Mouse (Mus musculus): ENCODE measurements around the gene Prcd. TPM values are rescaled to one million over a fixed set of nuclear protein-coding genes. Genes with fewer than 3 reads are reported as not detected.
"Not testable (repeated sequence)": the region's sequence is repeated elsewhere in the genome, so short reads cannot be mapped to it uniquely, and the experiment has no call there.

Gene Prcd
- polyA plus RNA-seq, 1 experiment, result 2.8 TPM

DNA sequence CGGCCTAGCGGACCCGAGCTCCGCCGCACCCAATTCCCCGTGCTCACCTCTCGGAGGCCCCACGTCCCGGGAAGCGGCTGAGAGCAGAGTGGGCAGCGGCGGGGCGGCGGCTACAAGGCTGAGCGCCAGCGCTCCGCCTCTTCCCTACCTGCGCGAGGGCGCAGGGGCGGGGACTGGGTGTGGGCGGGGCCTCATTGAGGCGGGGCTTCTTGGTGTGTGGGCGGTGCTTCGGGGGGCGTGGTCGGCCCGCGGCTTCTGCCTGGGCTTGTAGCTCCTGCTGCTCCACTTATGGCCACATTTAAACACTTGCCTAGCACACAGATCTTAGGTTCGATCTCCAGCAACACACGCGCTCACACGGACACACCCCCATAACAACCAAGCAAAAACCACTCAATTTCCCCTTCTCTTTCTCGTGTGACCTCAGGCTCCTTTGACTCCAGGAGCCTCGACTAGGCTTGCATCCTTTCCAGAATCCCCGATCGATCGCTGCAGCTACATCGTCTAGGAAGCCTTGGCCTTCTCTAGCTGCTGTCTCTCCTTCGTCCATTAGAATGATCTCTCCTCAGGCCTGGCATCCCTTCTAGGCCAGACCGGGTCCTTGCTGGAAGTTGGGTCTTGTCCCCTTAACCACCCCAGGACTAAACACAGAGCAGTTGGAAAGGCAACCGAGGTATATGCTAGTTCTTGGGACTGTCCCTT is 29.1 kb upstream of the Prcd start:
- H3K4me3 ChIP-seq (replicated peaks; ENCODE audit: extremely low read depth, low read depth, low read length), result peak overlapping the region; percentile 83
- TF ChIP-seq CTCF (IDR thresholded peaks at IDR 0.05; ENCODE audit: insufficient read depth, low read length), result no peak
- TF ChIP-seq POLR2A (IDR thresholded peaks at IDR 0.05; ENCODE audit: borderline replicate concordance, extremely low read depth, low read depth, low read length), result peak; percentile 62; the same call in 1 of the 2 replicates
- H3K4me1 ChIP-seq (ENCODE audit: control insufficient read depth, insufficient read depth, low read length), result peaks cover 41% of the 10 kb centered on the region
- DNase-seq, result peak; percentile 86
- 15% methylated on average over 42 of the region's 42 CpGs for WGBS

GRCm38 (mm10) chr11:116625081-116626000 is 28.0 kb upstream of the Prcd start:
- Histone ChIP-seq H3K4me3 (replicated peaks; ENCODE audit: extremely low read depth, low read depth, low read length) (no peak overlapping the region), H3K4me1 (ENCODE audit: control insufficient read depth, insufficient read depth, low read length) (peaks cover 31% of the 10 kb centered on the region)
- DNase-seq, result peak; percentile 54
- TF ChIP-seq CTCF (IDR thresholded peaks at IDR 0.05; ENCODE audit: insufficient read depth, low read length) (peak; percentile 64), POLR2A (IDR thresholded peaks at IDR 0.05; ENCODE audit: borderline replicate concordance, extremely low read depth, low read depth, low read length) (no peak)
- WGBS, result 79% methylated on average over 17 of the region's 17 CpGs

GRCm38 (mm10) chr11:116626299-116627071 is 26.8 kb upstream of the Prcd start, which contains the start of gene Rhbdf2:
Gene Rhbdf2, minus strand, starts transcription at chr11:116627019.
- H3K4me3 ChIP-seq (replicated peaks; ENCODE audit: extremely low read depth, low read depth, low read length), result no peak within 1 kb of the TSS
- DNase-seq, result no peak
- TF ChIP-seq POLR2A (IDR thresholded peaks at IDR 0.05; ENCODE audit: borderline replicate concordance, extremely low read depth, low read depth, low read length), result no peak
- no peak for TF ChIP-seq CTCF (IDR thresholded peaks at IDR 0.05; ENCODE audit: insufficient read depth, low read length)
- peaks cover 21% of the 10 kb centered on the region for H3K4me1 ChIP-seq (ENCODE audit: control insufficient read depth, insufficient read depth, low read length)
- WGBS, result 80% methylated on average over 10 of the region's 10 CpGs

DNA sequence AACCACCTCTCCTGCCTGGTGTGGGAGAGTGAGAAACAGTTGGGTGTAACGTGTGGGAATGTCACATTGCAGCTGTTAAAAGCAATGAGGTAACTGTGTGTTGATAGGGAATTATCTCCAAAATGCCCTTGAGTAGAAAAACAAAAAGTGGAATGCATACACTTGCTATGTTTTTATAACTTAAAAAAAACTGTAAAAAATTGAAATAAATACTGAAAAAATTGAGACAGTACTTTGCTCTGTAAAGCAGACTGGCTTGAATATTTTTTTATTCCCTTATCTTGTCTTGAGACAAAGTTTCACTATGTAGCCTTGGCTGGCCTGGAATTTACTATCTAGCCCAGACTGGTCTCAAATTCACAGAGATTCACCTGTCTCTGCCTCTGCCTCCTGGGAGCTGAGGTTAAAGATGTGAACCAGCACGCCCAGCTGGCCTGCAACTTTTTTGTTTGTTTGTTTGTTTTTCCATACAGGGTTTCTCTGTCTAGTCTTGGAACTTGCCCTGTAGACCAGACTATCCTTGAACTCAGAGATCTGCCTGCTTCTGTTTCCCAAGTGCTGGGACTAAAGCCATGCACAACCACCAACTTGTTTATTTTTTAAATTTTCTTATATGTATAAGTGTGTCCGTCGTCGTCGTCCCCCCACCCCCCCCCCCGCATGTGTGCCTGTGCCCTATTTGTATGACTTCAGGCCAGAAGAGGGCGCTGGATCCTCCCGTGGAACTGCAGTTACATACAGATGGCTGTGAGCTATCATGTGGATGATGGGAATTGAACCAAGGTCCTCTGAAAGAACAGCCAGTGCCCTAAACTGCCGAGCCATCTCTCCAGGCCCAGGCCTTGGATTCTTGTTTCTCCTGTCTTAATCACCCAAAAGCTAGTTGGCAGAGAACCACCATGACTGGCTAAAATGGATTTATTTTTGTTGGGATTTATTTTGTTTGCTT is 26.0 kb upstream of the Prcd start:
- H3K4me3 ChIP-seq (replicated peaks; ENCODE audit: extremely low read depth, low read depth, low read length), result no peak overlapping the region
- WGBS, result 43% methylated on average over 10 of the region's 10 CpGs
- TF ChIP-seq CTCF (IDR thresholded peaks at IDR 0.05; ENCODE audit: insufficient read depth, low read length), result peak; percentile 46
- TF ChIP-seq POLR2A (IDR thresholded peaks at IDR 0.05; ENCODE audit: borderline replicate concordance, extremely low read depth, low read depth, low read length), result no peak
- H3K4me1 ChIP-seq (ENCODE audit: control insufficient read depth, insufficient read depth, low read length), result peaks cover 13% of the 10 kb centered on the region
- DNase-seq, result no peak

GRCm38 (mm10) chr11:116628712-116629111 is 24.6 kb upstream of the Prcd start:
- H3K4me1 ChIP-seq (ENCODE audit: control insufficient read depth, insufficient read depth, low read length), result peaks cover 4% of the 10 kb centered on the region
- peak; percentile 86 for DNase-seq
- no peak overlapping the region for H3K4me3 ChIP-seq (replicated peaks; ENCODE audit: extremely low read depth, low read depth, low read length)
- peak; percentile 88 for TF ChIP-seq CTCF (IDR thresholded peaks at IDR 0.05; ENCODE audit: insufficient read depth, low read length)
- no peak for TF ChIP-seq POLR2A (IDR thresholded peaks at IDR 0.05; ENCODE audit: borderline replicate concordance, extremely low read depth, low read depth, low read length)
- WGBS, result 53% methylated on average over 9 of the region's 9 CpGs

DNA sequence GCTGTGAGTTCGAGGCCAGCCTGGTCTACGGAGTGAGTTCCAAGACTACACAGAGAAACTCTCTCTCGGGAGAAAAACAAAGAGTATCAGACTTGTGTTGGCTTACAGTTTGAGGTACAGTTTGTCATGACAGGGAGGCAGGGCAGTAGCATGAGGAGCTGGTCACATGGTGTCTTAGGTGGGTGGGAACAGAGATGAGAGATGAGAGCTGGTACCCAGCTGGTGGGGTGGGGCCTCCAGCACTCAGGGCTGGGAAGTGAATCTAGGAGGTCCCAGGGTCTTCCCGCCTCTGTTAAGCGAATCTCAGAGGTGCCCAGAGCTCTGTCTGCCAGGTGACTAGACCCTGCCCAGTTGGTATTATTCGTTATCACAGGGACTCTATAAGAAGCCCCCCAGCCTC is 23.9 kb upstream of the Prcd start:
- peaks cover under 1% of the 10 kb centered on the region for H3K4me1 ChIP-seq (ENCODE audit: control insufficient read depth, insufficient read depth, low read length)
- TF ChIP-seq POLR2A (IDR thresholded peaks at IDR 0.05; ENCODE audit: borderline replicate concordance, extremely low read depth, low read depth, low read length) (no peak), CTCF (IDR thresholded peaks at IDR 0.05; ENCODE audit: insufficient read depth, low read length) (no peak)
- no peak overlapping the region for H3K4me3 ChIP-seq (replicated peaks; ENCODE audit: extremely low read depth, low read depth, low read length)

GRCm38 (mm10) chr11:116630171-116630965 is 23.0 kb upstream of the Prcd start:
- Histone ChIP-seq H3K4me3 (replicated peaks; ENCODE audit: extremely low read depth, low read depth, low read length) (no peak overlapping the region), H3K4me1 (ENCODE audit: control insufficient read depth, insufficient read depth, low read length) (no peaks in the 10 kb centered on the region)
- WGBS, result 52% methylated on average over 12 of the region's 12 CpGs
- no peak for TF ChIP-seq POLR2A (IDR thresholded peaks at IDR 0.05; ENCODE audit: borderline replicate concordance, extremely low read depth, low read depth, low read length)
- no peak for TF ChIP-seq CTCF (IDR thresholded peaks at IDR 0.05; ENCODE audit: insufficient read depth, low read length)
- DNase-seq, result no peak

More for the DNA sequence above, 23.9 kb upstream of the Prcd start:
- 85% methylated on average over 6 of the region's 6 CpGs for WGBS
- no peak for DNase-seq

GRCm38 (mm10) chr11:116632962-116633361 is 20.4 kb upstream of the Prcd start:
- no peak for DNase-seq
- TF ChIP-seq CTCF (IDR thresholded peaks at IDR 0.05; ENCODE audit: insufficient read depth, low read length), result no peak
- TF ChIP-seq POLR2A (IDR thresholded peaks at IDR 0.05; ENCODE audit: borderline replicate concordance, extremely low read depth, low read depth, low read length), result no peak
- 57% methylated on average over 10 of the region's 10 CpGs for WGBS
- no peaks in the 10 kb centered on the region for H3K4me1 ChIP-seq (ENCODE audit: control insufficient read depth, insufficient read depth, low read length)
- no peak overlapping the region for H3K4me3 ChIP-seq (replicated peaks; ENCODE audit: extremely low read depth, low read depth, low read length)

DNA sequence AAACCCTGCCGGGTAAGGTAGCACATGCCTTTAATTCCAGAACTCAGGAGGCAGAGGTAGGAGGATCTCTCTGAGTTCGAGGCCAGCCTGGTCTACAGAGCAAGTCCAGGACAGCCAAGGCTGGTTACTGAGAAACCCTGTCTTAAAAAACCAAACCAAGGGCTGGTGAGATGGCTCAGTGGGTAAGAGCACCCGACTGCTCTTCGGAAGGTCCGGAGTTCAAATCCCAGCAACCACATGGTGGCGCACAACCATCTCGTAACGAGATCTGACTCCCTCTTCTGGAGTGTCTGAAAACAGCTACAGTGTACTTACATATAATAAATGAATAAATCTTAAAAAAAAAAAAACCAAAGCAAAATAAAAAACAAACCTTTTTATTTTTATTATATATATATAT is 16.7 kb upstream of the Prcd start:
- WGBS, result 66% methylated on average over 8 of the region's 8 CpGs
- not testable (repeated sequence) for H3K4me1 ChIP-seq (ENCODE audit: control insufficient read depth, insufficient read depth, low read length); DNase-seq; H3K4me3 ChIP-seq (replicated peaks; ENCODE audit: extremely low read depth, low read depth, low read length)

Data from lung, adult 2 months (tissue).